Mouse (Mus musculus) cerebellum, postnatal 14 days (tissue): ENCODE measurements at regions not wholly inside any gene's neighbourhood (a gene's known extent, or its start where the extent isn't known, plus 50 kb on each side); places are given as distances from the start of the nearest gene placed in this dataset.

Experiments used
- DNase-seq, 2 experiments: peaks; one replicate each; pipeline ENCODE4 v3.0.0; 2021; ENCODE audit warnings: mixed read lengths in 2 of 2

DNA sequence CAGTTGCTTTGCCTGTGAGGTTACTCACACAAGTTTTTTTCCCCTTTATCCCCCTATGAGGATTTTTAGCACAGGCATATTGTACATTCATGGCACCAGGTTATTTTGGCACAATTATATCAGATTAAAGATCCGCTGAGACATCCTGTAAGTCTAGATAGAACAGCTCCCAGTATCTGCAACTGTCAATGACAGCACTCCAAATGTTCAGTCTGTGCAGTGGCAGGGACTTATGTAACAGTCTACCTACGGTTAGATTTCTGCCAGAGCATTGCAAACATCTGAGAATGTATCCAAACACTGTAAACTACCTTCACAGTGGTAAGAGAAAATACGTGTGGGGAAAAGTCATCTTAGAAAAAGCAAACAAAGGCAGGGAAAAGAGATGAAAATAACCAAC is 163.5 kb upstream of the Kcnh7 start:
- DNase-seq = no peak

DNA sequence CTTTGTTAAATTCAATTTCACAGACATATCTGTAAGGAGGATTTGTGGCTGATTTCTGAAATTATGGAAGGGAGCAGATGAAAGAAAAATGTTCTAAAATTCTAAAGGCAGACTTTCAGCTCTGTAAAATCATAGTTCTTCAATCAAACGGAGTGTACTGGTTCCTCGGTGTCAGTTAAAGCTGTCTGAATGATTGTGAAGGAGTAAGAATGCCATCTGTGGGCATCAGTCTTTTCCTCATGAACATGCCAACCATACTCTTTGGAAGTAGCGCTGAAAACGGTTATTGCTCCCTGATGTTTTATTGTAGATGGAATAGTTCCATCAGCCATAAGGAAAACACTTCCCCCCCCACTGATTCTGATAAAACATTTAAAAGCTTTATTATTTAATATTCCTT is 142.7 kb upstream of the Kcnh7 start:
- DNase-seq = no peak

DNA sequence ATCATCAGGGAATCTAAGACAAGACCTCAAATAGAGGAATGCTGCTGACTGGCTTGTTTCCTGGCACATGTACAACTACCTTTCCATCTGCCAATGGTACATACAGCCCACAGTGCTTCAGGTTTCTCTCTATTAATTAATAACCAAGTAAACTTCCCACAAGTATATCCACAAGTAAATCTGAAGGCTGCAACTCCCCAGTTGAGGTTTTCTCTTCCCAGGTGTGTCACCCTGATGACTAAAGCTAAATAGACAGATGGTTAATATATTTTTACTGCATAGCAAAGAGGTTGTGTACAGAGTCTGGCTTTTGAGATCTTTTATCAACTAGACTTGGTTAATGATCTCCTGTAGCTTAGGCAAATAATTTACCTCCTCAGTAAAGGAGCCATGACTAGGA is 96.8 kb upstream of the Kcnh7 start:
- DNase-seq = peak; percentile 7 to 34

DNA sequence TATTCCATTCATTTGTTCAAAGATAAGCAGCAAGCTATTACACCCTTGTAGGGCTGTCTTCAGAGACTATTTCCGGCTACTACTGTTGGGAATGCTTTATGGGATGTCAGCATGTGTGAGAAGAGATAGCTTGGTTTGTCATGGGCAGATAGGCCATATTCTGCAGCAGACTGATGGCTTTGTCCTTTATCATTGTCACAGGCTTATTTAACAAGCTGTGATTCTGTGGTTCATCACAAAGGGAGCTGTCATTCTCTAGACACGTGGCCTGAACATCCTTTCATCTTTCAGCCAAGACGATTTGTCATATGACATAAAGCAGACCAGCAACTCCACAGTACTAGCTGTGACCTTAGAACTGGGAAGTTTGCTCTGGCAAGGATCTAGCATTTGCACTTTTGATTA is 89.7 kb upstream of the Kcnh7 start:
- DNase-seq = no peak

DNA sequence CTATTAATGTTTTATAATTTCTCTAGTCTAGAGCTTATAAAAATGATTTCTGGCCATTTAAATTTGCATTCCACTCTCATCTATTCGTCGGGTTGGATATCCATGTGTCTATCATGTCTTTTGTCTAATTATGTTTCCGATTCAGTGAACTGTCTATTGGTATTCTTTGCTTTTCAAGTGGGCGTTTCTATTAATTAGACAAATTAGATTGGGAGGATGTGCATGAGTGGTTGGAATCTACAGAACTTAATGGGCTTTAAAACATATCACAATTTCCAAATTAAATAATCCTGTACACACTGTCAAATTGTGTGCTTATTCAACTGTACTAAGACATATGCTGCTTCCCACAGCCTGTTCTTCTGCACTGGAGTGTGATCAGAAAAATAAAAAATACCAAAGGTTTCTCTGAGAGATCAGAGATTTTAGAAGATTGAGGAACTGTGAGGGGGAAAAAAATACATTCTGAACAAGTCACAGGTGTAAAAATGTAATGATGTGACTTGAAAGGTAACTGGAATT is 62.1 kb upstream of the Kcnh7 start:
- DNase-seq = no peak

DNA sequence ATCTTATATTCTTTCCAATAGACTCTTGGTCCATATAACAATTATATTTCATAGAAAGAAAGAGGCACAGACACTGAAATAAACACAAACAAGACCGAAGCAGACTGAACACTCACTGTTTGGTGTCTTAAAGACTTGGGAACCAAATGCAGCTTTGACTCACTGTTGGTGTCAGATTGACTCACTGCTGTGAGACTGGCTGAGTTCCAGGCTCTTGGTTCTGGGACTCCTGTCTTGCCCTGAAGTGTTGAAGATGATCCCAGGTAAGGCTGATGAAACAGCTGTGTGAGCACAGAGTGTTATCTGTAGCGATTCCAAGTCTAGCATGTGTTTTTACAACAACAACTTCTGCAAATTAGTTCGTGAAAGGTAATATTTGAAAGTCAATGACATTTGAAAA is 55.2 kb upstream of the Kcnh7 start:
- peak; percentile 55 for DNase-seq
